Comparison of ENCODE assay signal across 13 mouse cellular contexts in the genomic region with DNA sequence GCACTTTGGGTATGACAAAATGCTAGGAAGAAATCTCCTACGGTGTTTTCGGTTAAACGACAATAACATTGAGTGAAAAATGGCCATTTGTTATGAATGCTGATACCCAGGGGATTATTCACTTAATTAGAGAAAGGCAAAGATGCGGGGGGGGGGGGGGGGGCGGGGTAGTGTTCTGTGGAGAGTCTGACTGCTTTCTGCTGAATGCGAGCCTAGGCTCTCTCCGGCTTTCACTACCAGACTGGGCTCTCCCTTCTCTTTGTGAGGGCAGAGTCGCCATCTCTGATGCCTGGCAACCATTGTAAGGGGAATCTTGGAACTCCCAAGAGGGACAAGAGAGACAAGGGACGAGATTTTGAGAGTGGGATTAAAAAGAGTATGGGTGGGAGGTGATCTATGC. TPM values are rescaled to one million over a fixed set of nuclear protein-coding genes. Genes with fewer than 3 reads are reported as not detected.
DNase-seq lines count a peak whose midpoint lies in the region; ATAC-seq lines count a peak whose summit lies in the region.
"Had no signal": no experiment of that assay in that cellular context is flagged by ENCODE, and none has a peak within 500 bp of the region (broad histone marks: within the 10 kb centered on the region; RNA-seq: fewer than 3 reads in every experiment).

No protein-coding gene starts in this region.

- WGBS in heart, embryonic 10.5 days: 56% methylated on average over 9 of the region's 9 CpGs
- 22% methylated on average over 9 of the region's 9 CpGs for WGBS in hindbrain, embryonic 11.5 days
- WGBS in midbrain, embryonic 14.5 days: 7% methylated on average over 9 of the region's 9 CpGs
- 67% methylated on average over 9 of the region's 9 CpGs for WGBS in liver, embryonic 11.5 days

- intact Hi-C loops in heart, postnatal 14 days (cut with DNase I): no loop called here
- intact Hi-C loops in left cerebral cortex, postnatal 25 days (cut with DNase I): no loop called here

- peaks cover 22% of the 10 kb centered on the region for H3K4me1 ChIP-seq in heart, embryonic 10.5 days
- no peaks in the 10 kb centered on the region for H3K4me1 ChIP-seq in hindbrain, embryonic 11.5 days (replicated peaks; ENCODE audit: control insufficient read depth, insufficient read depth, low read length)
- peaks cover 21% of the 10 kb centered on the region; the same call in 1 of the 2 replicates for H3K4me1 ChIP-seq in midbrain, embryonic 14.5 days (ENCODE audit: control insufficient read depth, insufficient read depth, low read length)
- no peaks in the 10 kb centered on the region for H3K4me1 ChIP-seq in liver, embryonic 11.5 days (replicated peaks; ENCODE audit: control insufficient read depth, insufficient read depth, low read length)

- H3K27ac ChIP-seq in heart, embryonic 10.5 days: 0 out of 2 replicates have a peak overlapping the region, but pooled peaks have one; percentile 36
- H3K27ac ChIP-seq in hindbrain, embryonic 11.5 days (ENCODE audit: low read depth, low read length): peak overlapping the region; percentile 39; the same call in 1 of the 2 replicates
- peak overlapping the region; percentile 74 for H3K27ac ChIP-seq in midbrain, embryonic 14.5 days (replicated peaks; ENCODE audit: low read depth, low read length)
- H3K27ac ChIP-seq in liver, embryonic 11.5 days (ENCODE audit: low read depth, low read length): no peak overlapping the region
- H3K27ac ChIP-seq: kidney, postnatal 0 days had no signal

- no peak overlapping the region for H3K9ac ChIP-seq in hindbrain, embryonic 11.5 days (ENCODE audit: low read depth, low read length)
- H3K9ac ChIP-seq in midbrain, embryonic 14.5 days (replicated peaks; ENCODE audit: low read length): no peak overlapping the region
- H3K9ac ChIP-seq in liver, embryonic 11.5 days (ENCODE audit: low read depth, low read length): no peak overlapping the region

- no peaks in the 10 kb centered on the region for H3K9me3 ChIP-seq in heart, embryonic 10.5 days
- no peaks in the 10 kb centered on the region for H3K9me3 ChIP-seq in hindbrain, embryonic 11.5 days (ENCODE audit: control insufficient read depth, low read length)
- H3K9me3 ChIP-seq in midbrain, embryonic 14.5 days (ENCODE audit: control insufficient read depth, low read length): no peaks in the 10 kb centered on the region
- H3K9me3 ChIP-seq in liver, embryonic 11.5 days (ENCODE audit: control insufficient read depth, low read length): no peaks in the 10 kb centered on the region

- ATAC-seq in hindbrain, embryonic 11.5 days (ENCODE audit: low FRiP score): peak; percentile 64; the same call in 1 of the 2 replicates
- no peak for ATAC-seq in midbrain, embryonic 14.5 days (ENCODE audit: low FRiP score, low TSS enrichment)
- no peak for ATAC-seq in liver, embryonic 11.5 days (replicated peaks; ENCODE audit: low FRiP score)
- ATAC-seq: intestine, embryonic 16.5 days had no signal

- H3K36me3 ChIP-seq in heart, embryonic 10.5 days: peaks cover 7% of the 10 kb centered on the region; the same call in 1 of the 2 replicates
- no peaks in the 10 kb centered on the region for H3K36me3 ChIP-seq in hindbrain, embryonic 11.5 days (ENCODE audit: control insufficient read depth, insufficient read depth, low read length)
- H3K36me3 ChIP-seq in midbrain, embryonic 14.5 days (ENCODE audit: control insufficient read depth, insufficient read depth, low read length): no peaks in the 10 kb centered on the region
- H3K36me3 ChIP-seq in liver, embryonic 11.5 days (ENCODE audit: control insufficient read depth, insufficient read depth, low read length): no peaks in the 10 kb centered on the region

- H3K4me2 ChIP-seq in hindbrain, embryonic 11.5 days (replicated peaks; ENCODE audit: low read depth, low read length): no peak overlapping the region; the same call in 1 of the 2 replicates
- peak overlapping the region; percentile 21 for H3K4me2 ChIP-seq in midbrain, embryonic 14.5 days (ENCODE audit: low read length)
- no peak overlapping the region for H3K4me2 ChIP-seq in liver, embryonic 11.5 days

- H3K27me3 ChIP-seq in heart, embryonic 10.5 days (ENCODE audit: insufficient read depth, poor library complexity, severe bottlenecking): no peaks in the 10 kb centered on the region
- H3K27me3 ChIP-seq in hindbrain, embryonic 11.5 days (ENCODE audit: control insufficient read depth, insufficient read depth, low read length): no peaks in the 10 kb centered on the region
- no peaks in the 10 kb centered on the region for H3K27me3 ChIP-seq in midbrain, embryonic 14.5 days (ENCODE audit: control insufficient read depth, insufficient read depth, low read length)
- no peaks in the 10 kb centered on the region for H3K27me3 ChIP-seq in liver, embryonic 11.5 days (replicated peaks; ENCODE audit: control insufficient read depth, insufficient read depth, low read length)

- H3K4me3 ChIP-seq in heart, embryonic 10.5 days: no peak overlapping the region
- no peak overlapping the region for H3K4me3 ChIP-seq in hindbrain, embryonic 11.5 days (ENCODE audit: low read depth, low read length)
- H3K4me3 ChIP-seq in midbrain, embryonic 14.5 days (replicated peaks; ENCODE audit: low read depth, low read length): no peak overlapping the region
- no peak overlapping the region for H3K4me3 ChIP-seq in liver, embryonic 11.5 days (ENCODE audit: low read depth, low read length)

- no peak for DNase-seq in heart, embryonic 10.5 days (ENCODE audit: low spot score)
- no peak for DNase-seq in heart, postnatal 14 days
- peak; percentile 59 for DNase-seq in hindbrain, embryonic 11.5 days (ENCODE audit: low spot score)
- peak; percentile 59 for DNase-seq in midbrain, embryonic 14.5 days
- DNase-seq in retina, postnatal 1 day: peak; percentile 53
- no peak for DNase-seq in left cerebral cortex, postnatal 25 days (ENCODE audit: low spot score in 2 of 2)
- no peak for DNase-seq in thymus, adult 18-20 months
- no peak for DNase-seq in liver, embryonic 11.5 days (ENCODE audit: low spot score)
- DNase-seq: cerebellum, adult 9-11 months; heart, adult 11 months; lung, postnatal 36 days had no signal

RNA-seq across cellular contexts. Expression of gene Cap2, which starts 43.4 kb away (rescaled TPM):
- 101 and 175 TPM in 2 replicates for polyA plus RNA-seq in heart, embryonic 10.5 days (2016; fragmentation: Nextera tagmentation; extraction: Ambion mirVana)
- 100 to 1,000 TPM; 113 to 124 TPM for total RNA-seq in heart, postnatal 14 days (2021)
- 7.1 TPM in 2 replicates for polyA plus RNA-seq in hindbrain, embryonic 11.5 days (2014; fragmentation: Nextera tagmentation; extraction: Ambion mirVana)
- 6.6 and 8.4 TPM in 2 replicates for polyA plus RNA-seq in midbrain, embryonic 14.5 days (2014; fragmentation: Nextera tagmentation; extraction: Ambion mirVana)
- 100 to 1,000 TPM; 252 to 280 TPM for total RNA-seq in left cerebral cortex, postnatal 25 days (2021)
- polyA plus RNA-seq in liver, embryonic 11.5 days (2014; fragmentation: Nextera tagmentation; extraction: Ambion mirVana): 3.5 and 3.8 TPM in 2 replicates

Comparison
In these comparisons a context has a peak if more than half of its experiments do, and no peak if none do; other contexts are left out.
1. DNase-seq: peak in hindbrain, embryonic 11.5 days (single experiment), midbrain, embryonic 14.5 days (single experiment) and retina, postnatal 1 day (single experiment); none in heart, embryonic 10.5 days (single experiment), heart, postnatal 14 days (0 of 2), left cerebral cortex, postnatal 25 days (0 of 2), thymus, adult 18-20 months (0 of 2) and liver, embryonic 11.5 days (single experiment).
2. RNA of gene Cap2, which starts 43.4 kb away (polyA plus RNA-seq): 101 to 175 TPM in heart, embryonic 10.5 days; 7.1 TPM in hindbrain, embryonic 11.5 days, 6.6 to 8.4 TPM in midbrain, embryonic 14.5 days and 3.5 to 3.8 TPM in liver, embryonic 11.5 days; every median in the first group is over 10 times any median in the second.